Mouse (Mus musculus): Measurements from ENCODE around the gene Cnpy2.
"Not testable (repeated sequence)": the region's sequence is repeated elsewhere in the genome, so short reads cannot be mapped to it uniquely, and the experiment has no call there.

Cnpy2 gene

GRCm38 (mm10) chr10:128315578-128315977 is 6.7 kb upstream of the Cnpy2 start:
- no peak for DNase-seq (ENCODE audit: low spot score)

- DNase-seq (ENCODE audit: low spot score) = no peak
Measured at GRCm38 (mm10) chr10:128321641-128322040, 618 bp upstream of the Cnpy2 start.

- DNase-seq (ENCODE audit: low spot score) = no peak
Measured at GRCm38 (mm10) chr10:128323516-128323915, 1.3 kb downstream of the Cnpy2 start.

- DNase-seq (ENCODE audit: low spot score) = no peak
Measured at GRCm38 (mm10) chr10:128326825-128327224, 4.6 kb downstream of the Cnpy2 start.

GRCm38 (mm10) chr10:128327610-128328009 is 5.4 kb downstream of the Cnpy2 start:
- DNase-seq (ENCODE audit: low spot score) = no peak

GRCm38 (mm10) chr10:128332358-128333249 is 10.3 kb downstream of the Cnpy2 start:
- not testable (repeated sequence) for DNase-seq (ENCODE audit: low spot score)

- peak; percentile 92 for DNase-seq (ENCODE audit: low spot score)
Measured at GRCm38 (mm10) chr10:128335582-128335981, 13.3 kb downstream of the Cnpy2 start.

GRCm38 (mm10) chr10:128336195-128336594 is 13.9 kb downstream of the Cnpy2 start:
- DNase-seq (ENCODE audit: low spot score) = no peak

GRCm38 (mm10) chr10:128336597-128336996 is 14.3 kb downstream of the Cnpy2 start:
- no peak for DNase-seq (ENCODE audit: low spot score)

- peak; percentile 100 for DNase-seq (ENCODE audit: low spot score)
Measured at GRCm38 (mm10) chr10:128337306-128338181, 15.3 kb downstream of the Cnpy2 start, which contains the start of gene Cs. TSS of gene Cs (plus strand) at chr10:128337734.

GRCm38 (mm10) chr10:128338415-128338814 is 16.2 kb downstream of the Cnpy2 start:
- peak; percentile 49 for DNase-seq (ENCODE audit: low spot score)

GRCm38 (mm10) chr10:128338948-128339347 is 16.7 kb downstream of the Cnpy2 start:
- peak; percentile 42 for DNase-seq (ENCODE audit: low spot score)

- DNase-seq (ENCODE audit: low spot score) = peak; percentile 51
Measured at GRCm38 (mm10) chr10:128340257-128340656, 18.0 kb downstream of the Cnpy2 start.

GRCm38 (mm10) chr10:128343436-128343835 is 21.2 kb downstream of the Cnpy2 start:
- DNase-seq (ENCODE audit: low spot score) = no peak

- peak; percentile 89 for DNase-seq (ENCODE audit: low spot score)
Measured at GRCm38 (mm10) chr10:128344568-128345275, 22.5 kb downstream of the Cnpy2 start.

GRCm38 (mm10) chr10:128347541-128347940 is 25.3 kb downstream of the Cnpy2 start:
- no peak for DNase-seq (ENCODE audit: low spot score)

GRCm38 (mm10) chr10:128358796-128359195 is 36.5 kb downstream of the Cnpy2 start:
- DNase-seq (ENCODE audit: low spot score) = peak; percentile 81

- no peak for DNase-seq (ENCODE audit: low spot score)
Measured at GRCm38 (mm10) chr10:128359226-128359625, 37.0 kb downstream of the Cnpy2 start.

- DNase-seq (ENCODE audit: low spot score) = no peak
Measured at GRCm38 (mm10) chr10:128361836-128362235, 39.6 kb downstream of the Cnpy2 start.

- DNase-seq (ENCODE audit: low spot score) = peak; percentile 79
Measured at GRCm38 (mm10) chr10:128362568-128362967, 40.3 kb downstream of the Cnpy2 start.

- DNase-seq (ENCODE audit: low spot score) = peak; percentile 66
Measured at GRCm38 (mm10) chr10:128367899-128368401, 45.7 kb downstream of the Cnpy2 start.
